9 mouse cellular contexts compared by ENCODE assay signal in genomic region chr7:102417398-102417797, GRCm38 (mm10). TPM values are rescaled to one million over a fixed set of nuclear protein-coding genes. Genes with fewer than 3 reads are reported as not detected.
DNase-seq lines count a peak whose midpoint lies in the region; ATAC-seq and TF ChIP-seq lines count a peak whose summit lies in the region.
"Had no signal": no experiment of that assay in that cellular context is flagged by ENCODE, and none has a peak within 500 bp of the region (broad histone marks: within the 10 kb centered on the region; RNA-seq: fewer than 3 reads in every experiment).

No protein-coding gene starts in this region.

- peak; percentile 65 for TF ChIP-seq CTCF in lung, adult 2 months (IDR thresholded peaks at IDR 0.05; ENCODE audit: insufficient read depth, low read length)

- DNase-seq in adrenal gland, adult 18-20 months (ENCODE audit: low spot score in 2 of 2) = peak; percentile 25 to 33
- no peak for DNase-seq in adrenal gland, postnatal 25 days
- DNase-seq in adrenal gland, adult 8-10 months = peak; percentile 24
- DNase-seq in embryo, embryonic 9.5 days (ENCODE audit: extremely low spot score) = peak; percentile 58
- peak; percentile 50 to 58 for DNase-seq in heart, postnatal 14 days
- peak; percentile 46 to 47 for DNase-seq in kidney, postnatal 36 days
- DNase-seq in lung, adult 2 months = peak; percentile 31

- WGBS in lung, adult 2 months = under 1% methylated on average over 4 of the region's 4 CpGs

- ATAC-seq in neutrophil, adult 5-6 weeks (ENCODE audit: extremely low read depth, insufficient number of reproducible peaks, low FRiP score, poor library complexity, severe bottlenecking) = peak; percentile 95

- H3K4me1 ChIP-seq in lung, adult 2 months (ENCODE audit: control insufficient read depth, insufficient read depth, low read length) = peaks cover 2% of the 10 kb centered on the region; the same call in 1 of the 2 replicates

- H3K4me3 ChIP-seq in lung, adult 2 months (replicated peaks; ENCODE audit: extremely low read depth, low read depth, low read length) = no peak overlapping the region
- H3K4me3 ChIP-seq: megakaryocyte, embryonic 14.5 days had no signal

- no peak for TF ChIP-seq POLR2A in lung, adult 2 months (IDR thresholded peaks at IDR 0.05; ENCODE audit: borderline replicate concordance, extremely low read depth, low read depth, low read length)

- intact Hi-C loops in heart, postnatal 14 days (cut with DNase I) = loop anchor here (2.0 to 10.0 kb wide), 4 partner anchors 85 to 223 kb away; partner anchors contain the start of gene Stim1

RNA-seq across cellular contexts. Expression of gene Rrm1, which starts 24.1 kb away (rescaled TPM):
- 10 to 100 TPM; 13.9 to 15.4 TPM for total RNA-seq in adrenal gland, adult 18-20 months (2021)
- 28.2 and 36.0 TPM in 2 replicates for total RNA-seq in adrenal gland, postnatal 25 days (2021)
- 10 to 100 TPM; 16.4 to 23.7 (median 20.3) TPM for total RNA-seq in adrenal gland, adult 8-10 months (2022)
- 10 to 100 TPM; 14.4 to 19.1 TPM for total RNA-seq in heart, postnatal 14 days (2021)
- 5.9 and 7.2 TPM in 2 replicates for polyA plus RNA-seq in lung, adult 2 months (2012; rRNA removed)
- total RNA-seq in neutrophil, adult 5-6 weeks (2017) = 50.5 and 58.1 TPM in 2 replicates
